Mouse (Mus musculus) small intestine, adult 2 months (tissue): ENCODE data around the gene Prkag2. TPM values are rescaled to one million over a fixed set of nuclear protein-coding genes. Genes with fewer than 3 reads are reported as not detected.

Experiments used
- H3K27ac ChIP-seq: fragments of 200-500 bp; 2 replicates; pipeline ENCODE4 v1.5.1; 2012; ENCODE audit warnings: low read depth, low read length, control low read depth, inconsistent platforms; ENCODE audit not compliant: insufficient read depth
- H3K27me3 ChIP-seq: fragments of 200-500 bp; 2 replicates; pipeline ENCODE4 v1.6.1; 2012; ENCODE audit warnings: mild to moderate bottlenecking, moderate library complexity, low read length, inconsistent platforms; ENCODE audit not compliant: control insufficient read depth, insufficient read depth
- H3K36me3 ChIP-seq: fragments of 200-500 bp; 2 replicates; pipeline ENCODE4 v1.6.1; 2012; ENCODE audit warnings: mild to moderate bottlenecking, low read length, control low read depth, inconsistent platforms; ENCODE audit not compliant: control insufficient read depth, insufficient read depth
- H3K4me1 ChIP-seq: fragments of 200-500 bp; 2 replicates; pipeline ENCODE4 v1.6.1; 2012; ENCODE audit warnings: low read length, inconsistent platforms, mixed read lengths; ENCODE audit not compliant: control insufficient read depth, insufficient read depth, insufficient read length
- H3K4me3 ChIP-seq: fragments of 200-500 bp; 2 replicates; pipeline ENCODE4 v1.5.1; 2012; ENCODE audit warnings: low read depth, mild to moderate bottlenecking, control low read depth, inconsistent platforms, low read length, moderate library complexity
- CTCF ChIP-seq: fragments of 200-500 bp; IDR thresholded peaks from 2 replicates; pipeline ENCODE4 v1.5.1; 2012; ENCODE audit warnings: low read depth, mild to moderate bottlenecking, control low read depth, inconsistent platforms, low read length, moderate library complexity, mixed read lengths; ENCODE audit not compliant: insufficient replicate concordance, insufficient read length; ENCODE audit errors: extremely low read depth
- POLR2A ChIP-seq: fragments of 200-500 bp; IDR thresholded peaks from 2 replicates; pipeline ENCODE4 v1.6.1; 2012; ENCODE audit warnings: low read depth, mild to moderate bottlenecking, control low read depth, inconsistent platforms, low read length, moderate library complexity
- WGBS: fragments of 180-500 bp; shearing (Covaris S2); methylation state at CpG from one replicate; pipeline ENCODE4 v1.1.7; 2018; 5-methylcytosine and 5-hydroxymethylcytosine counted together
- polyA plus RNA-seq: library from polyadenylated mRNA; depleted of rRNA; stranded (reverse); fragments of >200 nt; gene quantifications from 2 replicates; pipeline ENCODE4 v1.2.3, GENCODE M21; 2012

The Prkag2 gene
- polyA plus RNA-seq, 1 experiment, result 13.8 TPM

DNA sequence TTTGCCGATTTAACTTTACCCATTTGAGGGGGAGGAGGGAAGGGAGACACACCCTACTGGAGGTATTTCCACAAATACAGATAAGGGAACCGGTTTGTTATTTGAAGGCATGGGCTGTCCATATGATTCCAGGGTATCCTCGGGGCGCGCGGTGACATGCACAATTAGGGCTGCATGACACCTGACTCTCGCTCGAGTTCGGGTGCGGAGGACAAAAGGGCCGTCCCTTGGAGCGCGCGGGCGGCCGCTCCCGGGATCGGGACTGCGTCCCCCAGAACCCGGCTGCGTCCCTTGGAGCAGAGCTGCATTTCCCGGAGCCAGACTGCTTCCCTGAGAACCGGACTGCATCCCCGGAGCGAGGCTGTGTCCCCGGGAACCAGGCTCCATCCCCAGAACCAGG lies 192.7 kb downstream of the Prkag2 start:
- TF ChIP-seq POLR2A (no peak), CTCF (no peak)
- Histone ChIP-seq H3K27me3 (no peaks in the 10 kb centered on the region), H3K4me3 (peak overlapping the region; percentile 70), H3K27ac (peak overlapping the region; percentile 97), H3K36me3 (no peaks in the 10 kb centered on the region), H3K4me1 (peaks cover 2% of the 10 kb centered on the region; the same call in 1 of the 2 replicates)
- 1% methylated on average over 26 of the region's 26 CpGs for WGBS

GRCm38 (mm10) chr5:24906844-24907243 lies 193.6 kb downstream of the Prkag2 start:
- WGBS, result 90% methylated on average over 9 of the region's 9 CpGs
- H3K4me3 ChIP-seq, result no peak overlapping the region
- TF ChIP-seq POLR2A (no peak), CTCF (no peak)
- peaks cover 2% of the 10 kb centered on the region; the same call in 1 of the 2 replicates for H3K4me1 ChIP-seq
- H3K27ac ChIP-seq, result no peak overlapping the region
- H3K27me3 ChIP-seq, result no peaks in the 10 kb centered on the region
- no peaks in the 10 kb centered on the region; the same call in 1 of the 2 replicates for H3K36me3 ChIP-seq

GRCm38 (mm10) chr5:24904941-24905340 lies 195.5 kb downstream of the Prkag2 start:
- Histone ChIP-seq H3K36me3 (peaks cover 2% of the 10 kb centered on the region), H3K27me3 (no peaks in the 10 kb centered on the region), H3K4me3 (no peak overlapping the region), H3K4me1 (peaks cover 2% of the 10 kb centered on the region; the same call in 1 of the 2 replicates), H3K27ac (no peak overlapping the region)
- no peak for TF ChIP-seq CTCF
- TF ChIP-seq POLR2A, result no peak
- WGBS, result 89% methylated on average over 9 of the region's 9 CpGs

DNA sequence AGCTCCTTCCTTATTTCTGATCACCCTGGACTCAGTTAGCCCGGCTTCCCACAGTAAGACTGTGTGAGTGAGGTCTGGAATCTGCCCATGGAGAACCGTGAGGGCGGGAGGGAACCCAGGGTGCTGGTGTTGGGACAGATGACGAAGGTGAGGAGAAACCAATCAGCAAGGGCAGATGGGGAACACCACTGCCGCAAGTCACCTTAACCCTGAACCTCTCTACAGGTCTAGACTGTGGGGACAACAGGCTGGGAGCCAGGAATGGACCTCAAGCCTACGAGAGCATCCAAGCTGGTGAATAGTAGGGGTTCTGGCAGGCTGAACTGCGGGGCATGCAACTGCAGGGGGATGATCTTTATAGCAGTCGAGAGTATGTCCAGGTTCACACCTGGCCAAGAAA lies 196.0 kb downstream of the Prkag2 start:
- Histone ChIP-seq H3K27ac (no peak overlapping the region), H3K4me3 (no peak overlapping the region), H3K36me3 (peaks cover 2% of the 10 kb centered on the region), H3K4me1 (peaks cover 2% of the 10 kb centered on the region; the same call in 1 of the 2 replicates), H3K27me3 (no peaks in the 10 kb centered on the region)
- WGBS, result 91% methylated on average over 8 of the region's 8 CpGs
- TF ChIP-seq CTCF, result no peak
- no peak for TF ChIP-seq POLR2A

- peaks cover 2% of the 10 kb centered on the region for H3K36me3 ChIP-seq
- TF ChIP-seq CTCF, result no peak
- TF ChIP-seq POLR2A, result no peak
- no peaks in the 10 kb centered on the region for H3K27me3 ChIP-seq
- no peaks in the 10 kb centered on the region; the same call in 1 of the 2 replicates for H3K4me1 ChIP-seq
- no peak overlapping the region for H3K4me3 ChIP-seq
- H3K27ac ChIP-seq, result no peak overlapping the region
- 90% methylated on average over 4 of the region's 4 CpGs for WGBS
Measured at GRCm38 (mm10) chr5:24904001-24904400, 196.4 kb downstream of the Prkag2 start.

- no peaks in the 10 kb centered on the region; the same call in 1 of the 2 replicates for H3K4me1 ChIP-seq
- no peak overlapping the region for H3K4me3 ChIP-seq
- H3K36me3 ChIP-seq, result peaks cover 2% of the 10 kb centered on the region
- TF ChIP-seq POLR2A (no peak), CTCF (peak; percentile 75; the same call in 1 of the 2 replicates)
- H3K27ac ChIP-seq, result no peak overlapping the region
- 37% methylated on average over 4 of the region's 4 CpGs for WGBS
- H3K27me3 ChIP-seq, result no peaks in the 10 kb centered on the region
Measured at GRCm38 (mm10) chr5:24902835-24903234, 197.6 kb downstream of the Prkag2 start.

DNA sequence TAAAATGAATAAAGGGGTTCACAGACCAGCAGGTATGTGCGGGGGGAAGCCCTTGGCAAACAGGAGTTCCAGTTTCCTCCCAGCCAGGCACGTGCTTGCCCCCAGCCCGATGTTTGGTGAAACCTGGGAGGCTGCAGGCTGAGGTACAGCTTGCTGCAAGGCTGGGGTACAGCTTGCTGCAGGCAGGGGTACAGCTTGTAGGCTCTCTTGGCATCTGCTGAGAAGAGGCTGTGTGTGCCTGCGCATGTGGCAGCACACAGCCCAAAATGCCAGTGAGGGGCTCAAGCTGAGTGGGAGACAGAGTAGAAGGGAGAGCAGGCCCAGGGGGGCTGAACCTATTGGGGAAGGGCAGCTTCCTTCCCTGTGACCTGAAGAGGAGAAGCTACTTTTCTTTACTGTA lies 204.8 kb downstream of the Prkag2 start:
- no peaks in the 10 kb centered on the region for H3K27me3 ChIP-seq
- H3K4me3 ChIP-seq, result no peak overlapping the region
- H3K27ac ChIP-seq, result no peak overlapping the region
- TF ChIP-seq POLR2A (no peak), CTCF (no peak)
- peaks cover 8% of the 10 kb centered on the region for H3K4me1 ChIP-seq
- WGBS, result 91% methylated on average over 4 of the region's 4 CpGs
- peaks cover 4% of the 10 kb centered on the region for H3K36me3 ChIP-seq
